Mouse (Mus musculus): ENCODE results near the gene Dmd. TPM values are rescaled to one million over a fixed set of nuclear protein-coding genes. Genes with fewer than 3 reads are reported as not detected.

Gene Dmd
- polyA plus RNA-seq, 1 experiment, result 36.8 TPM

- Histone ChIP-seq H3K4me1 (ENCODE audit: control insufficient read depth, insufficient read depth, low read length) (no peaks in the 10 kb centered on the region), H3K4me3 (ENCODE audit: insufficient read depth, low read length) (no peak overlapping the region), H3K27ac (ENCODE audit: insufficient read depth, low read length) (no peak overlapping the region)
- no peak for TF ChIP-seq CTCF (IDR thresholded peaks at IDR 0.05; ENCODE audit: extremely low read depth, insufficient read depth, low read length)
- TF ChIP-seq POLR2A (IDR thresholded peaks at IDR 0.05; ENCODE audit: extremely low read depth, insufficient read depth, low read length), result no peak
Measured at GRCm38 (mm10) chrX:84932715-84933473, 1984.2 kb downstream of the Dmd start.

DNA sequence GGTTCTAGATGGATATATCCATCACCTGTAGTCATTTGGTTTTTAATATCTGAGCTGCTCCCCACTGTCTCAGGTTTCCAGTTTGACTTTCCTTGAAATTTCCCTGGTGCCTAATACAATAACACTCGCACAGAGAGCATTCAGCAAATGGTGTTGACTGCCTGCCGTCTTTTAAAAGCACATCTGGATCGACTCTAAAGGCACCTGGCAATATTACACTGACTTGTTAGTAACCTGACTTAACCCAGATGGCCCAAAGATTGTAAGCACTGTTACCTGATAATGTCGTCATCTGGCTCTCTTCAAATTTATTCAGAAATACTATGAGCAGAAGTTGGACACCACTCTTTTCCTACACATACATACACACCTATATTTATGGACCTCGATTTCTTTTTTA is 2011.9 kb downstream of the Dmd start:
- no peak overlapping the region for H3K4me3 ChIP-seq (ENCODE audit: insufficient read depth, low read length)
- no peaks in the 10 kb centered on the region for H3K4me1 ChIP-seq (ENCODE audit: control insufficient read depth, insufficient read depth, low read length)
- H3K27ac ChIP-seq (ENCODE audit: insufficient read depth, low read length), result no peak overlapping the region
- TF ChIP-seq POLR2A (IDR thresholded peaks at IDR 0.05; ENCODE audit: extremely low read depth, insufficient read depth, low read length) (no peak), CTCF (IDR thresholded peaks at IDR 0.05; ENCODE audit: extremely low read depth, insufficient read depth, low read length) (no peak)

GRCm38 (mm10) chrX:84960972-84961371 is 2012.3 kb downstream of the Dmd start:
- TF ChIP-seq CTCF (IDR thresholded peaks at IDR 0.05; ENCODE audit: extremely low read depth, insufficient read depth, low read length) (no peak), POLR2A (IDR thresholded peaks at IDR 0.05; ENCODE audit: extremely low read depth, insufficient read depth, low read length) (no peak)
- H3K4me3 ChIP-seq (ENCODE audit: insufficient read depth, low read length), result no peak overlapping the region
- no peaks in the 10 kb centered on the region for H3K4me1 ChIP-seq (ENCODE audit: control insufficient read depth, insufficient read depth, low read length)
- no peak overlapping the region for H3K27ac ChIP-seq (ENCODE audit: insufficient read depth, low read length)

DNA sequence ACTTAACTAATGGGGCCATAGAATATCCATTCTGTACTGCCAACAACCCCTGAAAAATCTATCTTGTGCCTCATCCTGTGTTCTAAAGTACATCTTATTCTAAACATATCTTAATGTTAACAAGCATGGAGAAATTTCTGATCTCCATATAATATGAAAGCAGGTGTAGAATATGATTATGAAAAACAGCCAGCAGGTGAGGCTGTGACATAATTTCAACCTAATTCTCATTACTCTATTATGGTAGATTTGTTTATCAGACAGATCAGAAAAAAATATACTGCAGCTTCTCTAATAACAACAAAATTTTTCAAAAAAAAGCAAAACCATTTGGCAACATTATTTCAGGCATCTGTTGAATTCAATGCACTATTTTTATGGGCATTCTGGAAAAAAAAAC is 2059.6 kb downstream of the Dmd start:
- H3K4me3 ChIP-seq (ENCODE audit: insufficient read depth, low read length), result no peak overlapping the region
- no peak overlapping the region for H3K27ac ChIP-seq (ENCODE audit: insufficient read depth, low read length)
- H3K4me1 ChIP-seq (ENCODE audit: control insufficient read depth, insufficient read depth, low read length), result no peaks in the 10 kb centered on the region
- TF ChIP-seq CTCF (IDR thresholded peaks at IDR 0.05; ENCODE audit: extremely low read depth, insufficient read depth, low read length), result no peak
- no peak for TF ChIP-seq POLR2A (IDR thresholded peaks at IDR 0.05; ENCODE audit: extremely low read depth, insufficient read depth, low read length)

DNA sequence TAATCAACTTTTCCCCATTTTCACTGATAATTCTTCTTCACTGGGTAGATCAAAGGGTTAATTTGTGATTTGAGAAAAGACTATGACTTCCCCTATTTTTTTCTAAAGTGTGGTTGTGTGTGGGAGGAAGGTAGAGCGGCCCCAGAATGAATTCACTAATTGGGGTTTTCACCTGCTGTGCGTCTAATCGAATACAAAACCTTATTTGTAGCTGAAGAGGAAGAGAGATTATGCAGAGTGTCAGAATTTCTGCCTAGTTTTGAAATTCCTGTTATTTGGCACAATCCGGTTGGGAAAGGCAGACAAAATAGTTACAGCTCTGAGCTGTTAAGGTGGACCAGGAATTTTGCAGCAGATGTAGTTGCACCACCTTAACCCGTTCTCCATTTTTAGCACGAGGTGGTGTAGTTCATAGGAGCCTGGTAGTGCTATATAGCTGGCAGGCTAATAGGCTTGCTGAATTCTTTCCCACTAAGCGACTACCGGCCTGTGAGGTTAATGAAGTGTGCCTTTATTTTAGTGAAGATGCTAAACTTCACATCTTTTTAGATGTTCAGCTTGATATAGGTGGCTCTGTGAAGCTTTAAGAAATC is 2092.9 kb downstream of the Dmd start:
- H3K4me3 ChIP-seq (ENCODE audit: insufficient read depth, low read length), result no peak overlapping the region
- TF ChIP-seq CTCF (IDR thresholded peaks at IDR 0.05; ENCODE audit: extremely low read depth, insufficient read depth, low read length), result no peak
- TF ChIP-seq POLR2A (IDR thresholded peaks at IDR 0.05; ENCODE audit: extremely low read depth, insufficient read depth, low read length), result no peak
- no peak overlapping the region for H3K27ac ChIP-seq (ENCODE audit: insufficient read depth, low read length)
- H3K4me1 ChIP-seq (ENCODE audit: control insufficient read depth, insufficient read depth, low read length), result no peaks in the 10 kb centered on the region

GRCm38 (mm10) chrX:85046631-85047030 is 2098.0 kb downstream of the Dmd start:
- Histone ChIP-seq H3K27ac (ENCODE audit: insufficient read depth, low read length) (peak overlapping the region; percentile 23; the same call in 1 of the 2 replicates), H3K4me3 (ENCODE audit: insufficient read depth, low read length) (no peak overlapping the region)
- TF ChIP-seq POLR2A (IDR thresholded peaks at IDR 0.05; ENCODE audit: extremely low read depth, insufficient read depth, low read length) (no peak), CTCF (IDR thresholded peaks at IDR 0.05; ENCODE audit: extremely low read depth, insufficient read depth, low read length) (no peak)

GRCm38 (mm10) chrX:85048141-85049110 is 2099.8 kb downstream of the Dmd start:
- H3K27ac ChIP-seq (ENCODE audit: insufficient read depth, low read length), result peak overlapping the region; percentile 93
- H3K4me1 ChIP-seq (ENCODE audit: control insufficient read depth, insufficient read depth, low read length), result no peaks in the 10 kb centered on the region
- peak overlapping the region; percentile 100 for H3K4me3 ChIP-seq (ENCODE audit: insufficient read depth, low read length)
- TF ChIP-seq POLR2A (IDR thresholded peaks at IDR 0.05; ENCODE audit: extremely low read depth, insufficient read depth, low read length), result no peak

More at GRCm38 (mm10) chrX:85046631-85047030, 2098.0 kb downstream of the Dmd start:
- H3K4me1 ChIP-seq (ENCODE audit: control insufficient read depth, insufficient read depth, low read length), result no peaks in the 10 kb centered on the region

GRCm38 (mm10) chrX:85049593-85049992 is 2100.9 kb downstream of the Dmd start:
- TF ChIP-seq CTCF (IDR thresholded peaks at IDR 0.05; ENCODE audit: extremely low read depth, insufficient read depth, low read length) (no peak), POLR2A (IDR thresholded peaks at IDR 0.05; ENCODE audit: extremely low read depth, insufficient read depth, low read length) (no peak)
- no peaks in the 10 kb centered on the region for H3K4me1 ChIP-seq (ENCODE audit: control insufficient read depth, insufficient read depth, low read length)
- peak overlapping the region; percentile 23; the same call in 1 of the 2 replicates for H3K27ac ChIP-seq (ENCODE audit: insufficient read depth, low read length)
- H3K4me3 ChIP-seq (ENCODE audit: insufficient read depth, low read length), result peak overlapping the region; percentile 100

DNA sequence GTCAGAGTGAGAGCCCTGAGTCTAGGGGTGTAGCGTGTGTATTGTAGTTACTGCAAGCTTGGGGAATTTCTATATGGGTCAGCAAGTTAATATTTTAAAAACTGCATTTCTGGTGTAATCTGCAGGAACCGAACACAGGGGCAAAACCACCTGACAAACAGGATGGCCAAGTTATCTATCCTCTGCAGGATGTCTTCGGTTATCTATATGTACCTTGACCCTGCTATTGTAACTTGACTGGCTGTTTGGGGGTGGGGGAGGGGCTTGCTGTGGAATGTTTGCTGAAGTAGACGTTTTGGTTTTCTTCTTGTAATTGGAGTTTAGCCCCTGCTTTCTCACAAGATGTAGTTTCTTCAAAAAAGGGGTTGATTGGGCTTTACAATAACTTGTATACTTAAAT is 2124.9 kb downstream of the Dmd start:
- H3K27ac ChIP-seq (ENCODE audit: insufficient read depth, low read length), result no peak overlapping the region
- no peak overlapping the region for H3K4me3 ChIP-seq (ENCODE audit: insufficient read depth, low read length)
- H3K4me1 ChIP-seq (ENCODE audit: control insufficient read depth, insufficient read depth, low read length), result no peaks in the 10 kb centered on the region
- no peak for TF ChIP-seq POLR2A (IDR thresholded peaks at IDR 0.05; ENCODE audit: extremely low read depth, insufficient read depth, low read length)
- TF ChIP-seq CTCF (IDR thresholded peaks at IDR 0.05; ENCODE audit: extremely low read depth, insufficient read depth, low read length), result no peak

Data from cortical plate, adult 2 months (tissue).